Mouse (Mus musculus) heart, adult 2 months (tissue): Measurements from ENCODE around the gene Gm20388.

Experiments
- CTCF ChIP-seq: fragments of 200-600 bp; IDR thresholded peaks from 2 replicates; pipeline ENCODE4 v1.8.1; 2022; ENCODE audit warnings: antibody characterized with exemption, mild to moderate bottlenecking, moderate library complexity
- EP300 ChIP-seq: fragments of 200-500 bp; IDR thresholded peaks from 2 replicates; pipeline ENCODE4 v1.6.1; 2011; ENCODE audit warnings: low read depth, low read length, control low read depth; ENCODE audit not compliant: insufficient read depth
- POLR2A ChIP-seq: fragments of 200-500 bp; IDR thresholded peaks from 2 replicates; pipeline ENCODE4 v1.6.1; 2011; ENCODE audit warnings: mild to moderate bottlenecking, low read depth, low read length, control low read depth; ENCODE audit not compliant: insufficient read depth

DNA sequence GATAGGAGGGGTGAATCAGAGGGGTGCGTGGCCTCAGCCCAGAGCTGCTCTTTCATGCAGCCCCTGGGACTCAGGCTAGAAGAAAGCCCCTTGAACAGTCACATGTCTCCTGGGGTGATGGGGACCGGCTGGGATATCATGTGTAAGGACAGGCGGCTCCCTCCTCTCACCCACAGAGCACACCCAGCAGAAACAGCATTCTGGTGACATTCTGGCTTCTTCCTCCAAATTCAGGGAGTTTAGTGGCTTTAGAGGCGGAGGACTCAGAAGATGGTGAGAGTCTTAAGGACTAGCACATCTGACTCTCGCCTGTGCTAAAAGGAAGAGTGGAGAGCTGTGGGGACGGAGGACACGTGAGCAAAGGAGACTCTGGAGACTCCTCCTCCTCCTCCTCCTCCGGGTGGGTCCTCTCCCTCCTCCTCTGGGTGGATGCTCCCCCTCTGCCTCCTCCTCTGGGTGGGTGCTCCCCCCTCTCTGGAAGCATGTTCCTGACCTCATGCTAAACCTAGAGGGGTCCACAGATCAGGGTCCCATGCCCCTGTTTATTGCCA is 1265.0 kb downstream of the Gm20388 start:
- TF ChIP-seq CTCF (no peak), EP300 (no peak), POLR2A (no peak)
